Mouse (Mus musculus) cerebellum, adult 11-12 months (tissue): ENCODE measurements at regions not wholly inside any gene's neighbourhood (a gene's known extent, or its start where the extent isn't known, plus 50 kb on each side); places are given as distances from the start of the nearest gene placed in this dataset.

Experiments
- DNase-seq: peaks from one replicate; pipeline ENCODE4 v3.0.0; 2022

DNA sequence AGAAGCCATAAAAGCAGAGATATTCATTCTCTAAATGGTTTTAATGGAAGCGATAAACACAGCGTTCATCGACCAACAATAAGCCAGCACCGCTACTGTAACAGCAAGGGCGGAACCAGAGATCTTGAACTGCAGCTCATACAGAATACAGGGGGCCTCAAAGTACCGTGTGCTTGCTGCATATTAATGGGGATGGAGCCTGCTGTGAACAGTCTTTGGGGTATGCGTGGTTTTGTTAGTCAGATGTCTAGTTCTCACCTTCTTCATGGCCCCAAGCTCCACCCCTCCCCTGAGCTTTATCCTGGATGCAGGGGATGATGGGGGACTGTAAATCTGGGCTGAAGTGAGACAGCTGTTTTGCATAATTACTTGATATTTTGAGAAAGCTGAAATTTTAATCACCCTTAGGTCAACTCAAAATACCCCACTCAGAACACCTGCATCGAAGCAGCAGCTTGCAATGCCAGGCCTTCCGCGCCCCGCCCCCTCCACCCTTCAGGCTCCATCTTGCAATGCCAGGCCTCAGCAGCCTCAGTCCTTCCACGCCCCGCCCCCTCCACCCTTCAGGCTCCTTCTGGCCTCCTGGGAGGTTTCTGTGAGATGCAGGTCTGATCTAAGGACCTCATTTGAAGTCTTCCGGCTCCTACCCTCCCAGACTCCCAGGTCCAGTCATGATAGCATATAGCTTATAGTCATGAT lies 73.5 kb upstream of the Tspan5 start:
- no peak for DNase-seq

DNA sequence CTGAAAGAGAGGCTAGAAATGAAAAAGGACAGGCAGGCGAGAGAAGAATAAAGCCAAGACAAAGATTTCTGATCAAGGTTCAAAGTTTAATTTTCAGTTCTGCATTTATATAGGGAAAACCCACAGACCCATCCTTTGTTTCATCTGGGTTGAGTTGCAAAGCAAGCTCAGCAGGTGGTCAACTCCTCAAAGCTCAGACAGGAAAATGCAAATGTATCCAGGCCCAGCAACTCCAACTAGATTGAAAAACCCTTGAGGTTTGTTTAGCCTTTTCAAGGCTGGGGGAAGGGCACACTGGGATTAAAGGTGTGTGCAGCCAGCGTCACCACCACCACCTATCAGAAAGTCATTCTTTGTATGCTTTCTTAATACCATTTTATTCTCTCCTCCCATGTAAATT lies 66.1 kb upstream of the Tspan5 start:
- no peak for DNase-seq

DNA sequence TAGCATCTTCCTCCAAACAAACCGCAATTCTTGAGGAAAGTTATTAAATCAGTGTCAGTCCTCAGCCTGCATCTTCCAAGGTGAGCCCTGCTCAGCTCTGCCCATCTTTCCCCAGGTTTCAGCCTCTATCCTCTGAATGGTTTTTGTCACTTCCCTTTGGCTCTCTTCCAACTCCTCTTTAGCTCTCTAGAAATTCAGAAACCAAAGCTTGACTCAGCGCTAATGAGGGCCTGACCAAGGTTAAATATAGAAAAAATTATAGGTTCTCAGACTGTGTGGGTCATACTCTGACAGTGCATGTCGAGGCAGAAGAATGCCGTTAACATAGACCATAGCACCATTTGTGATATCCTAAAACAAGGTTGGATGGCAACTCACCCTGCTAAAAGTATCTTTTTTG lies 63.6 kb upstream of the Tspan5 start:
- no peak for DNase-seq

DNA sequence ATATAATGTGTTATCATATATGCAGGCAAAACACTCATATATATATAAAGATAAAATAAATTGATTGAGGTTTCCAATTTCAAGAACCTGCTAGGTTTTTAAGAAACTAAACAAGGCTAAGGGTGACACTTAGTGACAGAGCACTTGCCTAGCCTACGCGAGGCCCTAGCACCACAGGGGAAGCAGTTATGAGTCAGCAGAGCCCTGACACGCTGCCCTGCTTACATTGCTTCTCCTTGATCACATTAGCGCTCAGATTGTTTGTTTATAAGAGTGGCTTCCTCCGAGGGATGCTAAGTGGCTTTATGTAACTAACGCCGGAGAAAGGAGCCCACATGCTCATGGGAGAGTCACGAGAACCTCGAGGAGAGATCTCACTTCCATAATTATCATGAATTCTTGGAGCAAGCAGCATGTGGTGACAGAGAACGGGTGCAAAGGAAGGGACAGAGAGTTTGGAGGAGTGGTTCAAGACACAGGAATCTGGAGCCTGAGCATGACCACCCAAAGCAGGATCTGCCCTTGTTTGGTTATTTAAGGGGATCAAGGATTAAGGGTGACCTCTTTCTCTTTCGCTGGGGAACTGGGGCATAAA lies 55.3 kb upstream of the Tspan5 start:
- no peak for DNase-seq

DNA sequence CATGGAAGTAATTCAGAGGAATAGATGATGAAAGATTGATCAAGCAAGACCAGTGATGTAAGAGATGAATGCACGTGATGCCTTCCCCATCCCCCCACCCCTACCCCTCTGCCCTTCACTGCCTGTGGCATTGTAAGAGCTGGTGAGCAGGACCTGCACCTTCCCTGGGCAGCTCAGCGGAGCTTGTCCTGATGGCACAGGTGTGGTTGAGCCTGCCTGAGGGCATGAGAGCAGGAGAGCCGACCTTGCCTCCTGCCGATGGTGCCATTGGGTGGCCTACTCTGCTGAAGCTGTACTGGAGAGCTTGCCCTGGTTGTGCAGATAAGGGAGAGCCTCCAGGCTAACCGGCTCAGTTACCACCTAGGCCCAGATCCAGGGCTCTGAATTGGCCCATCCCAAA lies 53.4 kb upstream of the Tspan5 start:
- no peak for DNase-seq
